Mouse (Mus musculus): ENCODE measurements around the gene Rbm15b. TPM values are rescaled to one million over a fixed set of nuclear protein-coding genes. Genes with fewer than 3 reads are reported as not detected.

Gene Rbm15b
- 3.8 and 4.7 TPM in 2 replicates for polyA plus RNA-seq (2015; fragmentation: Nextera tagmentation; extraction: Ambion mirVana)

DNA sequence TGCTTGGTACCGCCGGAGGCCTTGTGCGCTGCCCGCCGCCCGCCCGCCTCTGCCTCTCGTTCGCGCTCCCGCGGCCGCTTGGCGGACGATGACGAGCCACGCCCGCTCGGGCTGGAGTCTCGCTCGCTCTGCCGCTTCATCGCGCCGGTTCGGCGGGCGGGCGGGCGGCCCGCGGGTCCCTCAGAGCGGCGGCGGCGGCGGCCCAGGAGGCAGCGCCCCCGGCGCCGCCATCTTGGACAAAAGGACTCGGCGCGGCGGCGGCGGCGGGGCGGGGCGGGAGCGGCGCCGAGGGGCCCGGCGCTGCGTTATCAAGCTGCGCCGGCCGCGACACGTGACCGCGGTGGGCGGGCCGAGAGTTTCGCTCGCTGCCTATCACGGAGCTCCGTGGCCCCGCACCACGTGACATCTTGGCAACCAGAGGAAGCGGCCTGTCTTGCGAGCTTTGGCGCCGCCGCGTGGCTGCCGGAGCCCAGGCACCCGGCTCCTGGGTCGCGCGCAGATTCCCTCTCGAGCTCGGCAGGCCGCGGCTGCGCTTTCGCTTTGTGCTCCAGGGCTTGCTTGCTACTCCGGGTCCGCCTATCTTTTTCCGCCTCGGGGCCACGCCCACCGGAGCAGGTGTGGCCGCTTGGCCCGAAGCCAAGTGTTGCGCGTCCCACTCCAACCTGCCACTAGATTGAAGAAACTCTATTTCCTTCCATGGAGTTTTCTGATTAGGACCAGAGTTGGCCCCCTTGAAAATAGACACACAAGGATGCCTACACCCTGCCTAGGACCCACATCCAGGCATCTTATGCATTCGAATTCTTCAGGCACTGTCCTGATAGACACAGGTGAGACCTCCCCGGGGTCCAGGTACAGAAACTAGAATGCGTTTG lies at the start of gene Rbm15b:
Rbm15b (minus strand) TSS at position 601 of the 875 bp plus-strand sequence.
- Histone ChIP-seq H3K27ac (replicated peaks) (peak within 1 kb of the TSS; percentile 88), H3K27me3 (ENCODE audit: control insufficient read depth, insufficient read depth, low read length) (no peaks in the 10 kb centered on the region), H3K9me3 (ENCODE audit: control insufficient read depth, low read length) (no peaks in the 10 kb centered on the region), H3K4me3 (ENCODE audit: low read depth, low read length) (peak within 1 kb of the TSS; percentile 89), H3K36me3 (ENCODE audit: control insufficient read depth, insufficient read depth, low read length) (peaks cover 14% of the 10 kb centered on the region), H3K4me1 (replicated peaks; ENCODE audit: control insufficient read depth, insufficient read depth) (peaks cover 12% of the 10 kb centered on the region), H3K9ac (ENCODE audit: low read length) (peak within 1 kb of the TSS; percentile 96), H3K4me2 (replicated peaks; ENCODE audit: low read depth) (peak within 1 kb of the TSS; percentile 99)
- peak; percentile 87 for TF ChIP-seq CTCF (IDR thresholded peaks at IDR 0.05; ENCODE audit: low read depth)
- no peak for TF ChIP-seq EP300 (optimal IDR thresholded peaks at IDR 0.05)
- WGBS: 3% methylated on average over 81 of the region's 101 CpGs
- ATAC-seq (ENCODE audit: low FRiP score, low TSS enrichment) (peak; percentile 75), DNase-seq (ENCODE audit: low spot score) (peak; percentile 99)

DNA sequence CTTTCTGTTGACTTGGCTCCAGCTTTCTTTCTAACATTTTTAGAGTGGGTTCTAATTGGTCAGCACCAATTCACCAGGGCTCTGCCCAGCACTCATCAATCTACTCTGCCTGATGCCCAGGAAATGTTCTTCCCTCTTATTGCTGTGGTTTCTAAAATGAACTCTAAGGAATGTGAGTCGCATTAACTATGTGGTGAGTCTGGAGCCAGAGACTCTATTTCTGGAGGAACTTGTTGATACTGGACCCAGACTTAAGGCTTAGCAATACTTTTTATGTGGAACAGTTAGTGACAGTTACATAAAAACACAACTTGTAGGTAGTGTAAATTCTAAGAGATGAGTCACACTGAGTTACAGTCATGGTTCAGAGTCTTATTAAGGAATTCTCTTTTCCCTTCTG lies 47.8 kb upstream of the Rbm15b start:
- no peak for TF ChIP-seq CTCF (IDR thresholded peaks at IDR 0.05; ENCODE audit: low read depth)
- TF ChIP-seq EP300 (optimal IDR thresholded peaks at IDR 0.05): no peak
- Histone ChIP-seq H3K27me3 (ENCODE audit: control insufficient read depth, insufficient read depth, low read length) (no peaks in the 10 kb centered on the region), H3K27ac (replicated peaks) (no peak overlapping the region), H3K4me3 (ENCODE audit: low read depth, low read length) (no peak overlapping the region), H3K4me1 (replicated peaks; ENCODE audit: control insufficient read depth, insufficient read depth) (no peaks in the 10 kb centered on the region), H3K4me2 (replicated peaks; ENCODE audit: low read depth) (no peak overlapping the region), H3K9me3 (ENCODE audit: control insufficient read depth, low read length) (no peaks in the 10 kb centered on the region), H3K9ac (ENCODE audit: low read length) (no peak overlapping the region), H3K36me3 (ENCODE audit: control insufficient read depth, insufficient read depth, low read length) (no peaks in the 10 kb centered on the region)
- DNase-seq (ENCODE audit: low spot score) (no peak), ATAC-seq (ENCODE audit: low FRiP score, low TSS enrichment) (peak; percentile 70; the same call in 1 of the 2 replicates)
- 61% methylated on average over 1 of the region's 1 CpGs for WGBS

DNA sequence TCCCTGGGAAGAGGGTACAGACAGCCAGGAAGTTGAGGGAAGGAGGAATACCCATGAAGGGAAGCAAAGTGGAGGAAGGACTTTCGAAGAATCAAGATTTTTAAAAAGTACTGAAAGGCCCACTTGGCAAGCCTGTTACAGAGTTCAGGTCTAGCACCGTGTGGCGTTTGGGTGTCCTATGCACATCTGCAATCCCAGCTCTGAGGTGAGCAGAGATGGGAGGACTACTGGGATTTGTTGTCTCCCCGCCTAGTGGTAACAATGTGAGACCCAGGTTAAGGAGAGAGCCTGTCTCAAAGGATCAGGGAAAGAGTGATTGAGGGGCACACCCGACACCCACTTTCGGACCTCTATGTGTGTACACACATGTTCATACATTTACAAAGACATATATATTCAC lies 27.6 kb upstream of the Rbm15b start:
- Histone ChIP-seq H3K36me3 (ENCODE audit: control insufficient read depth, insufficient read depth, low read length) (no peaks in the 10 kb centered on the region), H3K27ac (replicated peaks) (no peak overlapping the region), H3K9me3 (ENCODE audit: control insufficient read depth, low read length) (no peaks in the 10 kb centered on the region), H3K4me3 (ENCODE audit: low read depth, low read length) (no peak overlapping the region), H3K9ac (ENCODE audit: low read length) (no peak overlapping the region), H3K27me3 (ENCODE audit: control insufficient read depth, insufficient read depth, low read length) (no peaks in the 10 kb centered on the region), H3K4me1 (replicated peaks; ENCODE audit: control insufficient read depth, insufficient read depth) (no peaks in the 10 kb centered on the region), H3K4me2 (replicated peaks; ENCODE audit: low read depth) (no peak overlapping the region)
- DNase-seq (ENCODE audit: low spot score) (no peak), ATAC-seq (ENCODE audit: low FRiP score, low TSS enrichment) (no peak)
- TF ChIP-seq CTCF (IDR thresholded peaks at IDR 0.05; ENCODE audit: low read depth) (no peak), EP300 (optimal IDR thresholded peaks at IDR 0.05) (no peak)
- 73% methylated on average over 6 of the region's 6 CpGs for WGBS

DNA sequence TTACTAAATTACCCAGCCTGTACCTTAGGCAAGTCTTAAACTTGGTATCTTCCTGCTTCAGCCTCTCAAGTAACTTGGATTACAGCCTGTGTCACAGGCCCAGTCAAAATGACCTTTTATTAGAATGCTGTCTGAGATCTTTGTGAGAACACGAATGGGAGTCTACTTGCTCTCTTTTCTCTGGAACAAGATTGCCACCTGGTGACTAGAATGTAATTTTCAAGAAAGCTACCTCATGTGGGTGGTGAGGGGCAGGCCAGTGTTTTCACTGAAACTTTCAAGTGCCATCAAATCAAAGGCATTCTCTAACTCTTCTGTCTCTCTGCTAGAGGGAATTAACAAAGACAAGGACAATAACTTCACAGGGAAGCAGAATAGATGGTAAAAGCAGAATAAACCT lies 26.5 kb upstream of the Rbm15b start:
- H3K9ac ChIP-seq (ENCODE audit: low read length): no peak overlapping the region
- ATAC-seq (ENCODE audit: low FRiP score, low TSS enrichment) (no peak), DNase-seq (ENCODE audit: low spot score) (no peak)
- H3K4me1 ChIP-seq (replicated peaks; ENCODE audit: control insufficient read depth, insufficient read depth): no peaks in the 10 kb centered on the region
- no peaks in the 10 kb centered on the region for H3K27me3 ChIP-seq (ENCODE audit: control insufficient read depth, insufficient read depth, low read length)
- H3K9me3 ChIP-seq (ENCODE audit: control insufficient read depth, low read length): no peaks in the 10 kb centered on the region
- H3K4me2 ChIP-seq (replicated peaks; ENCODE audit: low read depth): no peak overlapping the region
- no peak overlapping the region for H3K4me3 ChIP-seq (ENCODE audit: low read depth, low read length)
- H3K36me3 ChIP-seq (ENCODE audit: control insufficient read depth, insufficient read depth, low read length): no peaks in the 10 kb centered on the region
- no peak overlapping the region for H3K27ac ChIP-seq (replicated peaks)
- WGBS: 11% methylated on average over 1 of the region's 1 CpGs
- no peak for TF ChIP-seq EP300 (optimal IDR thresholded peaks at IDR 0.05)
- peak; percentile 65 for TF ChIP-seq CTCF (IDR thresholded peaks at IDR 0.05; ENCODE audit: low read depth)

DNA sequence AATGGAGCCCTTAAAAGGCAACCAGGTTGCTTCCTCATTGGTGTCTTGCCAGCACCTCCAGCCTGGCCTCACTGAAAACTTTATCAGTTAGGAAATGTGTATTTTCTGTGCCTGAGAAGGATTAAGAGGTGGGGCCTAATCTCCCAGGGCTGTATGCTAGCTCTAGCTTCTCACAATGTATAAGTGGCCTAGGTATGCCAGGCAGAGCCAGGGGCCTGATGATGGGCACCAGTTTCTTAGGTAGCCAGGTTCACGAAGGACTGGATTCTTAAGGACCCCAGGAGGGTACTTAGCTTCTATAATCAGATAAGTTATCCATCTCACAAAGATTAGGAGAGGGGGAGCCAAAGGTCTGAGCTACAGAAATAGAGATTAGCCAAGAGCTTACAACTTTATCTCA lies 24.4 kb upstream of the Rbm15b start:
- Histone ChIP-seq H3K27ac (replicated peaks) (no peak overlapping the region), H3K9me3 (ENCODE audit: control insufficient read depth, low read length) (no peaks in the 10 kb centered on the region), H3K4me3 (ENCODE audit: low read depth, low read length) (no peak overlapping the region), H3K9ac (ENCODE audit: low read length) (no peak overlapping the region), H3K4me2 (replicated peaks; ENCODE audit: low read depth) (no peak overlapping the region), H3K4me1 (replicated peaks; ENCODE audit: control insufficient read depth, insufficient read depth) (no peaks in the 10 kb centered on the region), H3K36me3 (ENCODE audit: control insufficient read depth, insufficient read depth, low read length) (no peaks in the 10 kb centered on the region), H3K27me3 (ENCODE audit: control insufficient read depth, insufficient read depth, low read length) (no peaks in the 10 kb centered on the region)
- WGBS: 79% methylated on average over 1 of the region's 1 CpGs
- TF ChIP-seq CTCF (IDR thresholded peaks at IDR 0.05; ENCODE audit: low read depth) (no peak), EP300 (optimal IDR thresholded peaks at IDR 0.05) (no peak)
- DNase-seq (ENCODE audit: low spot score) (peak; percentile 40), ATAC-seq (ENCODE audit: low FRiP score, low TSS enrichment) (peak; percentile 44; the same call in 1 of the 2 replicates)

DNA sequence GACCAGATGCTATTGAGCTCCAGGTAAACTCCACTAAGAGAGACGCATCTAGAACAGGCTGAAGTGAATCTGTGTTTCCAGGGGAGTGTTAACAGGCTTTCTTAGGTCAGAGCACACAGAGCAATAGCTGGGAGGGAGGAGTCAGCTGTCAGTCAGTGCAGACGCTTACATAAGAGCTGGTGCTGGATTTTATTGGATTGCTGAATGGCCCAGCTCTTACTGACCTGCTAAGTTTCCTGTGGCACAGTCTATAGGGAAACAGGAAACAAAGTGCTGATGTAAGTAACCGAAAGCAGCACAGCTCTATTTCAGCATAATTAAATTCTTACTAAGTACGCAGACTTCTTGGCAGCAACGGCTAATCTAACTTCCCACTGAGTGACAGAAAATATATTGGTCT lies 21.5 kb upstream of the Rbm15b start:
- 21% methylated on average over 5 of the region's 5 CpGs for WGBS
- Histone ChIP-seq H3K27ac (replicated peaks) (no peak overlapping the region), H3K36me3 (ENCODE audit: control insufficient read depth, insufficient read depth, low read length) (no peaks in the 10 kb centered on the region), H3K27me3 (ENCODE audit: control insufficient read depth, insufficient read depth, low read length) (no peaks in the 10 kb centered on the region), H3K4me1 (replicated peaks; ENCODE audit: control insufficient read depth, insufficient read depth) (no peaks in the 10 kb centered on the region), H3K9ac (ENCODE audit: low read length) (no peak overlapping the region), H3K9me3 (ENCODE audit: control insufficient read depth, low read length) (no peaks in the 10 kb centered on the region), H3K4me2 (replicated peaks; ENCODE audit: low read depth) (no peak overlapping the region), H3K4me3 (ENCODE audit: low read depth, low read length) (no peak overlapping the region)
- DNase-seq (ENCODE audit: low spot score): peak; percentile 27
- TF ChIP-seq EP300 (optimal IDR thresholded peaks at IDR 0.05) (no peak), CTCF (IDR thresholded peaks at IDR 0.05; ENCODE audit: low read depth) (no peak)
- ATAC-seq (ENCODE audit: low FRiP score, low TSS enrichment): peak; percentile 81

All from stomach, postnatal 0 days (tissue).